Mouse (Mus musculus) lung, adult 10 weeks (tissue): ENCODE results near the gene Gm14569. TPM values are rescaled to one million over a fixed set of nuclear protein-coding genes. Genes with fewer than 3 reads are reported as not detected.

Experiments
- polyA plus RNA-seq: library from polyadenylated mRNA; stranded (reverse); fragments of 350-450 nt; fragmentation: Illumina TruSeq; extraction: RNeasy Lipid Tissue Mini Kit (QIAGEN cat#74804); gene quantifications from one replicate; pipeline ENCODE4 v1.2.3, GENCODE M21; 2014; ENCODE audit warnings: low read depth, low replicate concordance; ENCODE audit not compliant: insufficient read depth

Gm14569 gene
- polyA plus RNA-seq: 0.29 TPM

GRCm38 (mm10) chrX:36491730-36492129, at the start of gene Gm14569:
Gm14569 (minus strand) TSS chrX:36491830.

GRCm38 (mm10) chrX:36400980-36401379, 90.7 kb downstream of the Gm14569 start, which contains the start of gene Gm6268:
Gm6268 (plus strand) TSS chrX:36401280.

Other genes starting within 250 kb of the Gm14569 start
- gene Lonrf3, start 163.5 kb downstream of the Gm14569 start, polyA plus RNA-seq: 1.9 TPM
- not detected for gene Gm6268, start 90.5 kb downstream of the Gm14569 start, polyA plus RNA-seq
- 231 TPM for gene Pgrmc1, start 106.4 kb upstream of the Gm14569 start, polyA plus RNA-seq
- 0.91 TPM for gene Akap17b, start 153.6 kb upstream of the Gm14569 start, polyA plus RNA-seq